Mouse (Mus musculus): ENCODE data around the gene B3galt1.

GRCm38 (mm10) chr2:68124751-68125150, 559.1 kb downstream of the B3galt1 start:
- TF ChIP-seq USF1 (IDR thresholded peaks at IDR 0.05; ENCODE audit: low read depth) (no peak), POLR2A (IDR thresholded peaks at IDR 0.05; ENCODE audit: insufficient read length, low read depth) (no peak), CEBPB (IDR thresholded peaks at IDR 0.05; ENCODE audit: insufficient read depth, poor library complexity, severe bottlenecking) (no peak), MAX (IDR thresholded peaks at IDR 0.05; ENCODE audit: low read depth) (no peak), POLR2AphosphoS2 (IDR thresholded peaks at IDR 0.05; ENCODE audit: insufficient read length, low read depth) (no peak), MYOG (IDR thresholded peaks at IDR 0.05; ENCODE audit: control insufficient read depth in 1 of 3, insufficient read depth in 1 of 3, insufficient read length in 2 of 3, low read depth in 2 of 3) (no peak), REST (IDR thresholded peaks at IDR 0.05; ENCODE audit: insufficient read depth, insufficient read length) (no peak), TCF12 (IDR thresholded peaks at IDR 0.05; ENCODE audit: insufficient read depth, poor library complexity, severe bottlenecking) (no peak), E2F4 (IDR thresholded peaks at IDR 0.05; ENCODE audit: insufficient read depth) (no peak), MYOD1 (IDR thresholded peaks at IDR 0.05; ENCODE audit: control insufficient read depth in 1 of 3, insufficient read length in 2 of 3, low read depth in 2 of 3) (no peak)
